Mouse (Mus musculus): ENCODE results near the gene Msh5. TPM values are rescaled to one million over a fixed set of nuclear protein-coding genes. Genes with fewer than 3 reads are reported as not detected.

The Msh5 gene
- total RNA-seq, 2 experiments from 2014 or later, result 0.91 to 1.4 TPM

Other genes with a start within 250 kb of the Msh5 start
- gene Cyp21a1, start 242.2 kb downstream of the Msh5 start, total RNA-seq (2021), result not detected
- 10 to 100 TPM; 63.6 to 64.2 TPM for gene Stk19, start 209.8 kb downstream of the Msh5 start, total RNA-seq (2021)
- 10 to 100 TPM; 36.1 to 39.9 TPM for gene Dxo, start 209.7 kb downstream of the Msh5 start, total RNA-seq (2021)
- 10 to 100 TPM; 71.4 to 74.8 TPM for gene Skiv2l, start 196.5 kb downstream of the Msh5 start, total RNA-seq (2021)
- 10 to 100 TPM; 30.2 to 38.5 TPM for gene Nelfe, start 196.4 kb downstream of the Msh5 start, total RNA-seq (2021)
- gene Cfb, start 184.2 kb downstream of the Msh5 start, total RNA-seq (2021), result not detected
- gene Zbtb12, start 167.3 kb downstream of the Msh5 start, total RNA-seq (2021), result 10 to 100 TPM in 1 of 2 experiments, 1 to 10 TPM in 1; 9.8 to 10.0 TPM
- under 1 TPM in 1 of 2 experiments, not detected in 1; 0.20 TPM for gene Gm20547, start 164.7 kb downstream of the Msh5 start, total RNA-seq (2021)
- gene C2, start 148.5 kb downstream of the Msh5 start, total RNA-seq (2021), result 1 to 10 TPM; 1.3 to 1.4 TPM
- 100 to 1,000 TPM; 174 to 175 TPM for gene Ehmt2, start 148.3 kb downstream of the Msh5 start, total RNA-seq (2021)
- under 1 TPM; 0.16 to 0.20 TPM for gene Slc44a4, start 132.3 kb downstream of the Msh5 start, total RNA-seq (2021)
- gene Neu1, start 115.5 kb downstream of the Msh5 start, total RNA-seq (2021), result 10 to 100 TPM; 23.6 to 24.4 TPM
- gene Hspa1b, start 87.5 kb downstream of the Msh5 start, total RNA-seq (2021), result 1 to 10 TPM; 4.3 to 5.3 TPM
- gene Gm20481, start 76.8 kb downstream of the Msh5 start, total RNA-seq (2021), result not detected
- gene Hspa1a, start 74.6 kb downstream of the Msh5 start, total RNA-seq (2021), result 1 to 10 TPM; 6.8 to 8.7 TPM
- under 1 TPM; 0.30 to 0.38 TPM for gene Hspa1l, start 74.0 kb downstream of the Msh5 start, total RNA-seq (2021)
- gene Lsm2, start 64.9 kb downstream of the Msh5 start, total RNA-seq (2021), result 10 to 100 TPM; 24.2 to 25.9 TPM
- gene Vars, start 45.8 kb downstream of the Msh5 start, total RNA-seq (2021), result 10 to 100 TPM; 56.3 to 62.1 TPM
- gene Vwa7, start 30.2 kb downstream of the Msh5 start, total RNA-seq (2021), result under 1 TPM; 0.16 to 0.30 TPM
- 1 to 10 TPM in 1 of 2 experiments, under 1 TPM in 1; 0.53 to 1.4 TPM for gene Sapcd1, start 18.7 kb downstream of the Msh5 start, total RNA-seq (2021)
- 10 to 100 TPM; 19.3 to 19.6 TPM for gene Clic1, start 3.2 kb upstream of the Msh5 start, total RNA-seq (2021)
- gene Ddah2, start 12.3 kb upstream of the Msh5 start, total RNA-seq (2021), result 10 to 100 TPM; 47.3 to 59.0 TPM
- gene Ly6g6c, start 18.6 kb upstream of the Msh5 start, total RNA-seq (2021), result not detected
- gene Mpig6b, start 19.4 kb upstream of the Msh5 start, total RNA-seq (2021), result not detected
- 1 to 10 TPM; 2.8 to 3.5 TPM for gene Ly6g6e, start 30.2 kb upstream of the Msh5 start, total RNA-seq (2021)
- 1 to 10 TPM in 1 of 2 experiments, under 1 TPM in 1; 0.78 to 1.6 TPM for gene Ly6g6d, start 31.3 kb upstream of the Msh5 start, total RNA-seq (2021)
- gene Ly6g6f, start 38.9 kb upstream of the Msh5 start, total RNA-seq (2021), result not detected
- 10 to 100 TPM; 77.4 to 79.9 TPM for gene Abhd16a, start 42.5 kb upstream of the Msh5 start, total RNA-seq (2021)
- gene Ly6g5c, start 61.5 kb upstream of the Msh5 start, total RNA-seq (2021), result not detected
- under 1 TPM; 0.58 to 0.82 TPM for gene Ly6g5b, start 68.7 kb upstream of the Msh5 start, total RNA-seq (2021)
- gene Gpank1, start 74.7 kb upstream of the Msh5 start, total RNA-seq (2021), result 10 to 100 TPM; 10.7 to 14.6 TPM
- gene Csnk2b, start 75.3 kb upstream of the Msh5 start, total RNA-seq (2021), result 100 to 1,000 TPM; 178 to 202 TPM
- gene D17H6S53E, start 79.6 kb upstream of the Msh5 start, total RNA-seq (2021), result 10 to 100 TPM; 21.4 to 25.9 TPM
- not detected for gene Apom, start 85.3 kb upstream of the Msh5 start, total RNA-seq (2021)
- 100 to 1,000 TPM; 284 to 308 TPM for gene Bag6, start 88.4 kb upstream of the Msh5 start, total RNA-seq (2021)
- 100 to 1,000 TPM; 284 to 322 TPM for gene Prrc2a, start 118.2 kb upstream of the Msh5 start, total RNA-seq (2021)
- gene Aif1, start 129.3 kb upstream of the Msh5 start, total RNA-seq (2021), result 10 to 100 TPM; 10.3 to 10.5 TPM
- 10 to 100 TPM; 15.6 to 17.2 TPM for gene Lst1, start 141.7 kb upstream of the Msh5 start, total RNA-seq (2021)
- gene Ltb, start 147.7 kb upstream of the Msh5 start, total RNA-seq (2021), result 1 to 10 TPM in 1 of 2 experiments, under 1 TPM in 1; 0.74 to 1.2 TPM
- gene Tnf, start 155.3 kb upstream of the Msh5 start, total RNA-seq (2021), result not detected
- under 1 TPM; 0.43 to 0.71 TPM for gene Lta, start 158.6 kb upstream of the Msh5 start, total RNA-seq (2021)
- gene Gm16181, start 174.1 kb upstream of the Msh5 start, total RNA-seq (2021), result not detected
- 100 to 1,000 TPM; 310 to 356 TPM for gene Atp6v1g2, start 186.9 kb upstream of the Msh5 start, total RNA-seq (2021)
- gene Nfkbil1, start 189.0 kb upstream of the Msh5 start, total RNA-seq (2021), result 10 to 100 TPM; 14.2 to 15.5 TPM
- gene Ddx39b, start 195.0 kb upstream of the Msh5 start, total RNA-seq (2021), result 100 to 1,000 TPM; 257 to 272 TPM
- 10 to 100 TPM; 15.2 to 17.5 TPM for gene H2-D1, start 216.0 kb upstream of the Msh5 start, total RNA-seq (2021)